Mouse (Mus musculus) embryonic fibroblast, embryonic 13.5 days (primary cell): Measurements from ENCODE around the gene Tomm34.

Experiments used
- CTCF ChIP-seq: IDR thresholded peaks from 2 replicates; pipeline ENCODE4 v1.5.1; 2011; ENCODE audit warnings: mild to moderate bottlenecking, control low read depth, low read length, moderate library complexity, borderline replicate concordance; ENCODE audit not compliant: insufficient read depth
- POLR2A ChIP-seq: IDR thresholded peaks from 2 replicates; pipeline ENCODE4 v1.6.1; 2011; ENCODE audit warnings: low read depth, mild to moderate bottlenecking, control low read depth, low read length, moderate library complexity

DNA sequence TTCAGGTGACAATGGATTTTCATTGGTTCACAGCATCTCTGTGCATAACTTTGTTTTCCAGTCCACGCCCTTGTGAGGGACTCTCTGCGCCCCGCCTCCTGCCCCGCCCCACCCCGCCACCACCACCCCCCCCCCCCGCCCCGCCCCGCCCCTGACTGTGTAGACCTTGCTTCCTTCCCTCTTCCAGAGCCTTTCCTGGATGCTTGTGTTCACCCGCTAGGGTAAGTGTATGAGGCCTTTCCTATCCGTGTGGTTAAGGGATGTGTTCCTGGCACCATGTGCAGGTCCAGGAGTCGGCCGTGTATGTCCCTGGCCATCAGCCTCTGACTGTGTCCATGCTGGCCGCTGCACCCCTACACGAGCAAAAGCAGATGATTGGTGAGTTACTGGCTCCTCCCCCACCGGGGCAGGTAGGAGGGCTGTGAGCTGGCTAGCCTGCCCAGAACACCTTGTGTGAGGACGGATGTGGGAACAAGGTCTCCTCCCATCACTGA lies 23.7 kb downstream of the Tomm34 start:
- no peak for TF ChIP-seq CTCF
- no peak for TF ChIP-seq POLR2A
